Mouse (Mus musculus) neural tube, embryonic 15.5 days (tissue): Measurements from ENCODE around the gene Eif2d. TPM values are rescaled to one million over a fixed set of nuclear protein-coding genes. Genes with fewer than 3 reads are reported as not detected.
A peak's percentile ranks its signal among the peaks of the same experiment; 100 is the strongest.

Experiments
- ATAC-seq: fragments of 200-750 bp; cut with Nextera tagmentation; 2 replicates; pipeline ENCODE4 v1.8.0; 2017; ENCODE audit warnings: mild to moderate bottlenecking, moderate TSS enrichment, moderate library complexity; ENCODE audit not compliant: low FRiP score
- H3K27ac ChIP-seq: fragments of 300-500 bp; sonication (generic); replicated peaks from 2 replicates; pipeline ENCODE4 v1.5.1; 2015; ENCODE audit warnings: mild to moderate bottlenecking, inconsistent platforms
- H3K27me3 ChIP-seq: fragments of 300-500 bp; sonication (generic); replicated peaks from 2 replicates; pipeline ENCODE4 v1.6.1; 2015; ENCODE audit warnings: inconsistent platforms
- H3K36me3 ChIP-seq: fragments of 300-500 bp; sonication (generic); 2 replicates; pipeline ENCODE4 v1.6.1; 2015; ENCODE audit warnings: inconsistent platforms
- H3K4me1 ChIP-seq: fragments of 300-500 bp; sonication (generic); 2 replicates; pipeline ENCODE4 v1.6.1; 2015; ENCODE audit warnings: inconsistent platforms
- H3K4me2 ChIP-seq: fragments of 300-500 bp; sonication (generic); 2 replicates; pipeline ENCODE4 v1.6.1; 2015; ENCODE audit warnings: inconsistent platforms, mild to moderate bottlenecking, moderate library complexity
- H3K4me3 ChIP-seq: fragments of 300-500 bp; sonication (generic); replicated peaks from 2 replicates; pipeline ENCODE4 v1.5.1; 2015; ENCODE audit warnings: mild to moderate bottlenecking, inconsistent platforms
- H3K9ac ChIP-seq: fragments of 300-500 bp; sonication (generic); replicated peaks from 2 replicates; pipeline ENCODE4 v1.6.1; 2015; ENCODE audit warnings: mild to moderate bottlenecking, inconsistent platforms
- H3K9me3 ChIP-seq: fragments of 300-500 bp; sonication (generic); replicated peaks from 2 replicates; pipeline ENCODE4 v1.6.1; 2016; ENCODE audit warnings: inconsistent platforms
- WGBS: fragments of 180-500 bp; shearing (Covaris S2); methylation state at CpG from one replicate; pipeline ENCODE4 v1.1.7; 2015; ENCODE audit warnings: mixed read lengths; 5-methylcytosine and 5-hydroxymethylcytosine counted together
- polyA plus RNA-seq: library from polyadenylated mRNA; unstranded; fragments of >200 nt; fragmentation: Nextera tagmentation; extraction: Ambion mirVana; gene quantifications from 2 replicates; pipeline ENCODE4 v1.2.1, GENCODE M21; 2015

Eif2d gene
- 51.5 and 53.7 TPM in 2 replicates for polyA plus RNA-seq

DNA sequence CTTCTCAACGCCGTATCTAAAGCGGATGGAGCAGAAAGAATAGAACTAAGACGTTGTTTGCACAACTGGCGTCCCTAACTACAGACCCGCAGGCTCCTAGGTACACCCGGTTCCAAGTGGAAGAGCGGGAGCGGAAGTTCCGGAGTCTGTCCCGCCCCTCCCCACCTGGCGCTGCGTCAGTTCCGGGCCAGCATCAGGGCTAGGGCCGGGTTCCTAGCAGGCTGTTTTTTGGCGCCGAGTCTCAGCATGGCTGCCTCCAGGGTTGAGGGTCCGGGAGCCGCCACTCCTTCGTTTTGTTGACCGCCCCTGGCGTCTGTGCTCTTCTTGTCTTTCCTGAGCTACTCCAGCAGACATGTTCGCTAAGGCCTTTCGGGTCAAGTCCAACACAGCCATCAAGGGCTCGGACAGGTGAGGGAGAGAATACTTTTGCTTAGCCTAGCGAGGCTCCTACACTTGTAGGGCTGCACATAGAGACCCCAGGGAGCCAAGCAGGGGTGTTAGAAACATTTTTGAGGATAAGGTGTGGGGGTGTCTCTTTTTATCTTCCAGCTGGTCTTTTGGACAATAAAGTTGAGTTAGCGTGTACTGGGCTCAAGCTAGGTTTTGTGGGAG is at the start of gene Eif2d:
Eif2d (plus strand) TSS at position 164 of the 612 bp plus-strand sequence.
- peak within 1 kb of the TSS; percentile 86 for H3K4me3 ChIP-seq
- H3K4me2 ChIP-seq = peak within 1 kb of the TSS; percentile 87
- peaks cover 17% of the 10 kb centered on the region for H3K4me1 ChIP-seq
- H3K9ac ChIP-seq = peak within 1 kb of the TSS; percentile 84
- H3K27ac ChIP-seq = peak within 1 kb of the TSS; percentile 71
- H3K27me3 ChIP-seq = no peaks in the 10 kb centered on the region
- under 1% methylated on average over 27 of the region's 27 CpGs for WGBS
- H3K9me3 ChIP-seq = no peaks in the 10 kb centered on the region
- H3K36me3 ChIP-seq = peaks cover 3% of the 10 kb centered on the region; the same call in 1 of the 2 replicates
- peak; percentile 98 for ATAC-seq

DNA sequence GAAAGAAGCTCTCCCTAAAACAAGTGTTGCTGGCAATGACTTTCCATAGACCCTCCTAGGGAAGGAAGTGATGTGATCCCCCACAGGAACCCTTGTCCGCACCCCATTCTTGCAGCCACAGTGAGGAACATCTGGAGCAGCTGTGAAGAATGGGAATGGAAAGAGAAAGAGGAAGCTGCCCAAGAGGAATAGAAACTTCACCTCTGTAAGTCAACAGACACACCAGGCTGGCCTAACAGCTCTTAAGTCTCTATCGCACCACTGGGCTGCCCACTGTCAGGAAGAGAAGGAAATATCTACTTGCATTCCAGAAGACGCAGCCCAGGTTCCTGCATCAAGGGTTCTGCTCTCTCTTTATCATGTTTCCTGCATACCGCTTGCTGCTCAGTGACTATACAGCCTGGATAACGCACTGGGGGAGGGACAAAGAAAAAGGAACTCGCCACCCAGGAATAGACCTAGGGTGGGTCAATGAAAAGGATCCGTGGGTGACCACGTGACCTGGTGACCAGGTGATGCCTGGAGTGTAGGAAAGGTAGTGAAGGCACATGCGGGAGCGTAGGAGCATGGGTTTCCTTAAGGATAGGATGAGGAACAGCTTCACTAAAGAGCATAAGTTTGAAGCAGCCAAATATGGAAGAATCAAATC is 49.1 kb upstream of the Eif2d start:
- no peak overlapping the region for H3K9ac ChIP-seq

DNA sequence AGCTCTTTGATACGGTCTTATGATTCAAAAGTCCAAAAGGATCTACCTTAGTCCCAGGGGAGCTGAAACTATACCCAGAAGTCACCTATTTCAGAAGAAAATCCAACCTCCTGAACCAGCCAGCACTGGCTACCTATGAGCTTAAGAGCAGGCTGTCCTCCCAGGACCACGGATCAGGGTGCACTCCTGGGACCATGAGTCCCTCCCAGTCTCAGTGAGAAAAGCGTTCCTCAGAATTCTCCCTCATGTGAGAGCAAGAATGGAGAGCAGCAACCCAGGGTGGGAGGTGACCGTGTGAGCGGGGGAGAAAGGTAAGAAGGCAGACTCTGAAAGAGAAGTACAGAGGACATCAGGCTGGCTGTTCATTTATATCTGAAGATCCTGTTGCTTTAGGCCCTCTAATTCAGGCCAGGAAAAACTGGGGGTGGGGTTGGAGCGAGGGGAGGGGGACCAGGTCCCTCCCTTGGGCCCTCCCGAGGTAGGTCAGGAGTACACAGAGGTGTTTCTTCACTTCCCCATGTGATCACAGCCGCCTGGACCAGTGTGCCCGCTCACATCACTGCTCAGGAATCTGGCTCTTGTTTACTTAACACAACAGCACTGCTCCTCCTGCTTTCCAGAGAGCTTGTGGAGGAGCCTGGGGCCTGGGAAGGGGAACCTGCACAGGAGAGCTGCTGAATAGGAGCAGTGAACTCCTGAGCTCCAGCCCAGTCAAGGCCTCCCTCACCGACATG is 45.2 kb upstream of the Eif2d start:
- 75% methylated on average over 10 of the region's 10 CpGs for WGBS
- no peak for ATAC-seq

More for the DNA sequence above, 49.1 kb upstream of the Eif2d start:
- ATAC-seq = no peak
- no peak overlapping the region for H3K4me2 ChIP-seq
- no peaks in the 10 kb centered on the region for H3K36me3 ChIP-seq
- H3K4me1 ChIP-seq = no peaks in the 10 kb centered on the region
- no peaks in the 10 kb centered on the region for H3K9me3 ChIP-seq
- WGBS = 83% methylated on average over 10 of the region's 10 CpGs
- H3K4me3 ChIP-seq = no peak overlapping the region
- H3K27ac ChIP-seq = no peak overlapping the region
- no peaks in the 10 kb centered on the region for H3K27me3 ChIP-seq

DNA sequence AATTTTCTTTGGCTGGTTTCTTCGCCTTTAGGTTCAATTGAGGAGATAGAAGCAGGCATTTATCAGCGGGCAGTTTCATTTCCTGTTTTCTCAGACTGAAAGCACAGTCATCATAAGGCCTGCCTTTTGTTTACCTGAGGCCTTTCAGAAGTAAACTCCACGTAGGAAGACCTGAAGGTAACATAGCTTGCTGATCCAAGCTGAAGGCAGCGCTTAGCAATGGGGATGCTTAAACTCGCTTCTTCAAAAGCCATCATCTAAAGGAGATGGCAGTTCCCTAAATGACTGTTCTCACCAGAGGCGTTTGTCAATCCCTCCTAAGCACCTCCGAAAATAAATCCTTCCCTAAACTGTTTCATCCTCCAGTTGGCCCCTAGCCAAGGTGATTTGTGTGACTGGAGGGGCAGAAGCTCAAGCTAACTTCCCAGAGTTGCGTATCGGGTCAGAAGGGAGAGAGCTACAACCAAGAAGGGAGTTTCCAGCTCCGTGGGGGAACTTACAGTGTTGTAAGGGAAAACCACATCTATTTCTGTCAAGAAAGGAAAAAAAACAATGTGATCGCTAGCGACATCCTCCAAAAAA is 42.4 kb upstream of the Eif2d start:
- Histone ChIP-seq H3K27me3 (no peaks in the 10 kb centered on the region), H3K27ac (no peak overlapping the region), H3K36me3 (no peaks in the 10 kb centered on the region), H3K9ac (no peak overlapping the region), H3K9me3 (no peaks in the 10 kb centered on the region), H3K4me1 (0 out of 2 replicates have a peak, but pooled peaks cover 5% of the 10 kb centered on the region), H3K4me3 (no peak overlapping the region), H3K4me2 (no peak overlapping the region)
- ATAC-seq = no peak
- whole genome bisulfite sequencing = 73% methylated on average over 12 of the region's 12 CpGs

More for the DNA sequence above, 45.2 kb upstream of the Eif2d start:
- Histone ChIP-seq H3K36me3 (no peaks in the 10 kb centered on the region), H3K4me1 (0 out of 2 replicates have a peak, but pooled peaks cover 5% of the 10 kb centered on the region), H3K9ac (no peak overlapping the region), H3K27ac (no peak overlapping the region), H3K27me3 (no peaks in the 10 kb centered on the region), H3K4me2 (no peak overlapping the region), H3K9me3 (no peaks in the 10 kb centered on the region), H3K4me3 (no peak overlapping the region)

DNA sequence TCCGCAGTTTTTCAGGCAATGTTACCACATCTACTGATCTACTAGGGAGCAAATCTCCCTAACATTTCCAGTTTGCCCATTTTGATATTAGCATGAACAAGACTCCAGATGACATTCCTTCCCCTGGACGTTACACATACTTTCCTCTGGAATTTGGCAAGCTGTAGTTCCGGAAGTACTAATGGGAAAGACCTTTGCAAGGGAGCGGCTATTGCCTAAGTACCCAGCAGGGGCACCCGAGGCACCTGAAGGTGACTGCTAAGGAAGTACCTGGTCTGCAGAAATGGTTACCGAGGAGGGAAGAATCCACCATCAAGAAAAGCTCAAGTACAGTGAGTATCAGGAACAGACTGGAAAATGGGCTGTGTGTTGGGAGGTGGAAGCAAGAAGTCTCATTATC is 40.4 kb upstream of the Eif2d start:
- Histone ChIP-seq H3K27me3 (no peaks in the 10 kb centered on the region), H3K9ac (no peak overlapping the region), H3K4me3 (no peak overlapping the region), H3K4me1 (peaks cover 13% of the 10 kb centered on the region), H3K9me3 (no peaks in the 10 kb centered on the region), H3K27ac (no peak overlapping the region), H3K36me3 (no peaks in the 10 kb centered on the region), H3K4me2 (no peak overlapping the region)
- 51% methylated on average over 6 of the region's 6 CpGs for WGBS
- ATAC-seq = no peak

DNA sequence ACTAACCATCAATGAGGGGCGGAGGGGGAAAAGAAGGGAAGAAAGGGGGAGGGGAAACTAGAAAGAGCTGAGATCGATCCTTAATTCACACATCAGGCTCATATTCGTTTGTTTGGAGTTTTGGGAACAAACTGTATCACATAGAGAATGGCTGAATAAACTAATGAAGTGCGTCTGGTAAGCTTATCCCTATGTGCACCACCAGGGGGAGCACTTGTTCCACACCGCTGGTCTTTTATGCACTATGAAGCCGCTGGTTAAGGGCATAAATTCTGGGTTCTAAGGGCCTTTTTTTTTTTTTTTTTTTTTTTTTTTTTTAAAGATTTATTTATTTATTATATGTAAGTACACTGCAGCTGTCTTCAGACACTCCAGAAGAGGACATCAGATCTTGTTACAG is 37.0 kb upstream of the Eif2d start:
- H3K27ac ChIP-seq = no peak overlapping the region
- H3K4me2 ChIP-seq = no peak overlapping the region
- 13% methylated on average over 6 of the region's 6 CpGs for WGBS
- H3K9me3 ChIP-seq = no peaks in the 10 kb centered on the region
- no peaks in the 10 kb centered on the region for H3K27me3 ChIP-seq
- no peaks in the 10 kb centered on the region for H3K36me3 ChIP-seq
- peak; percentile 62; the same call in 1 of the 2 replicates for ATAC-seq
- peaks cover 11% of the 10 kb centered on the region for H3K4me1 ChIP-seq
- H3K9ac ChIP-seq = no peak overlapping the region
- H3K4me3 ChIP-seq = no peak overlapping the region

DNA sequence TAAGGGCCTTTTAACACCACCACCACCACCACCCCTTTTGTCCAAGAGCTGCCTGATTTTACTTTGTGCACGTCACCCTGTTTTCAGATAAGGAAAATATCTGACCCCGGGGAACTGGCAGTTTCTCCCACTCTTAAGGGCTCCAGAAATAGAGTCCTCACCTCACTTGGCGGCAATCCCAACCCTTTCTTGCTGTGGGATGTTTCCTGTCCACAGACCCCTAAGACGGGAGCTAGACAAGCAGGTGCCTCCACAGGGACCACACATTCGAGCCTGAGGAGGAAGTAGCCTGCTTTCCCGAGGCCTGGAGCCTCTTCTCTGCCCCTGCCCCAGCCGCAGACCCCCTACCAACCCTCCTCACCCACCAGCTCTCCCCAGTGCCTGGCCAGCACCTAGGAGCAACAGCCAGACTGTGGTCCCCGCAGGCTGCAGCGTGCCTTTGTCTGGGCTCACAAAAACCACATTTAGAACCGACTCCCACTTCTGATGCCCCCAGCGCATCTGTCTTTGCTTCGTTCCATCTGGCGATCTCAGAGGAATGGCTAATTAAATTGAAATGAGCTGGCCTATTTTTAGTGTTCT is 36.5 kb upstream of the Eif2d start:
- Histone ChIP-seq H3K27ac (no peak overlapping the region; the same call in 1 of the 2 replicates), H3K36me3 (no peaks in the 10 kb centered on the region), H3K4me2 (no peak overlapping the region), H3K4me3 (no peak overlapping the region), H3K9ac (no peak overlapping the region), H3K27me3 (no peaks in the 10 kb centered on the region), H3K4me1 (peaks cover 9% of the 10 kb centered on the region), H3K9me3 (no peaks in the 10 kb centered on the region)
- WGBS = 26% methylated on average over 13 of the region's 13 CpGs
- ATAC-seq = 0 out of 2 replicates have a peak, but pooled peaks have one; percentile 14

DNA sequence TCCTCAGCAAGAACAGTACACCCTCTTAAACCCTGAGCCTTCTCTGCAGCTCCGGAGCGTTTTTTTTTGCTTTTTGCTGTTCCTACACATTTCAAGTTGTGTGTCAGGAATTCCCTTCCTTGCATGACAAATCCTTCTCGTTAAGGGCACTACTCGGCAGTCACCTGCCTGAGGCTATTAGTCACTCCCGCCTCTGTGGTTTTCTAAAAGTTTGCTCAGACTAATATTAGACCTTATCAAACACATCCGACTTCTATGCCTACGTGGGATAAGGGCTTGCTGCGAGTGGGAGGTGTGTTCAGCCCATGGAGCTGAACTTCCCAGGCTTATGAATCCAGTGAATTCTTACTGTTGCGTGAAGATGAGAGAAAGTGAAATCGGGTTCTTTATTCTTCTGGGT is 34.5 kb upstream of the Eif2d start:
- Histone ChIP-seq H3K9me3 (no peaks in the 10 kb centered on the region), H3K9ac (no peak overlapping the region), H3K4me2 (no peak overlapping the region), H3K4me1 (peaks cover 9% of the 10 kb centered on the region), H3K27me3 (no peaks in the 10 kb centered on the region), H3K27ac (no peak overlapping the region), H3K36me3 (no peaks in the 10 kb centered on the region), H3K4me3 (no peak overlapping the region)
- 77% methylated on average over 10 of the region's 10 CpGs for WGBS
- no peak for ATAC-seq

DNA sequence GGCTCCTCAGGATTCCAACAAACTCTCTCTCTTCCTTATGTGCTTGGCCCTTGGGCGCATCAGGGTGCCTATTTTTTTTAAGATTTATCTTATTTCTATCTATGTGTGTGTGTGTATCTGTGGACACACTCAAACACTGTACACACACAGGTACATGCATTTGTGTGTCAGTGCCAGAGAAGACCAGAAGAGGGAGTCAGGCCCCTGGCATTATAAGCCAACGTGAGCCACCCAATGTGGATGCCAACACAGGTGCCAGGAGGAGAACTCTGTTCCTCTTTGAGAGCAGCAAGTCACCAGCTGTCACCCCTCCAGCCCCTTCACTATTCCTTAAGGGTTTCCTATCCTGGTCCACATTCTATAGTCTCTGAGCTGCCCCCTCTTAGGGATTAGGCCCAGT is 34.0 kb upstream of the Eif2d start:
- H3K36me3 ChIP-seq = no peaks in the 10 kb centered on the region
- H3K9ac ChIP-seq = no peak overlapping the region
- H3K27ac ChIP-seq = no peak overlapping the region
- H3K4me3 ChIP-seq = no peak overlapping the region
- H3K4me1 ChIP-seq = peaks cover 9% of the 10 kb centered on the region
- H3K4me2 ChIP-seq = no peak overlapping the region
- no peaks in the 10 kb centered on the region for H3K27me3 ChIP-seq
- no peaks in the 10 kb centered on the region for H3K9me3 ChIP-seq
- no peak for ATAC-seq
- WGBS = 67% methylated on average over 2 of the region's 2 CpGs

DNA sequence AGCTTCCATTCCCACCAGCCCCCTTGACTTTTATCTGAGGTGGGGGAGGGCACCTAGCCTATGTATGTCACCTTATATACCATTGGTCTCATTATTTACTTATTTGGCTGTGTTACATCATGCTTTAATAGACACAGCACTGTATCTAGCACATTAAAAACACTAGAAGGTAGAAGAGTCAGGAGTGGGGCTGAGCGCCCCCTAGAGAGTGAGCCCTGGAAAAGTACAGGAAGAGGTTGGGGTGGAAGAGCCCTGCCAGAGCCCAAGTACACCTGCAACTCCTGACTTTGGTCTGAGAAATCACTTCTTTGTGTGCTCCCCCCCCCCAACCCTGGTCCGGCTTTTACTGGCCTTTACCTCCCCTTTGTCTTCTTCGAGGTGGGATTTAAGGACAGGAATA is 31.0 kb upstream of the Eif2d start:
- H3K4me1 ChIP-seq = peaks cover 2% of the 10 kb centered on the region
- no peak for ATAC-seq
- no peak overlapping the region for H3K4me2 ChIP-seq
- H3K9me3 ChIP-seq = no peaks in the 10 kb centered on the region
- no peaks in the 10 kb centered on the region for H3K36me3 ChIP-seq
- H3K9ac ChIP-seq = no peak overlapping the region
- no peak overlapping the region for H3K27ac ChIP-seq
- no peak overlapping the region for H3K4me3 ChIP-seq
- WGBS = 42% methylated on average over 3 of the region's 3 CpGs
- H3K27me3 ChIP-seq = no peaks in the 10 kb centered on the region

DNA sequence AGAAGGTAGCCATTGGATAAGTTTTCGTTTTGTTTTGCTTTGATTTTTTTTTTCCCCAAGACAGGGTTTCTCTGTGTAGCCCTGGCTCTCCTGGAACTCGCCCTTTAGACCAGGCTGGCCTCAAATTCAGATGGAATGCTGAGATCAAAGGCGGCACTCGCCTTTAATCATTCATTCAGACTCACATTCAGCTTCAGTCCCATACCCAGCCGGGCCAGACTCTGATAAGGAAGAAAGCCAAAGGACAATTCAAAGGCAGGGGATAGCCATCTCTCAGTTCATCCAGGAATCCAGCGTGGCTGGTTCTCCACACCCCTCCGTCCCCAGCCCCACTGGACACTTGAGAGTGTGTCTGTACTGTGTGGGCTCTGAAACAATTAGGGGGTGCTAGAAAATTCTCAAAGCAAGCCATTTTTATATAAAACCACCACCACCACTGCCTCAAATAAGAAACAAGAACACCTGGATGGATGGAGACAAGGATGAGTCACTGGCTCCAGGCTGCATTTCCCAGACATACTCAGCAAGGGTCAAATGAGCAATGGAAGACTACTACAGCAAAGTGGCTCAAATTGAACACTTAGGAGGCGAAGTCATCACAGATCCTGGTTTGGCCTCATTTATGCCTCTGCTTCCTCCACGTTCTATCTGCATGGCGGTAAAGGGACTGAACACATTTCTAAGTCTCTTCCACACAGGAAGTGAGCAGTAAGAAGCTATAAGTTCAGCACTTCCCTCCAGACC is 29.3 kb upstream of the Eif2d start:
- Histone ChIP-seq H3K27ac (no peak overlapping the region), H3K9me3 (no peaks in the 10 kb centered on the region), H3K9ac (no peak overlapping the region), H3K4me3 (no peak overlapping the region), H3K4me1 (no peaks in the 10 kb centered on the region), H3K36me3 (peaks cover 14% of the 10 kb centered on the region), H3K27me3 (no peaks in the 10 kb centered on the region), H3K4me2 (no peak overlapping the region)
- whole genome bisulfite sequencing = 67% methylated on average over 10 of the region's 10 CpGs
- no peak for ATAC-seq
